Mouse (Mus musculus): ENCODE data around the gene Kank1.

Kank1 gene

GRCm38 (mm10) chr19:25407185-25407886 is 170.6 kb downstream of the Kank1 start:
- DNase-seq: no peak

- DNase-seq: no peak
These were observed 171.1 kb downstream of the Kank1 start for GRCm38 (mm10) chr19:25407887-25408236.

GRCm38 (mm10) chr19:25409239-25409638 is 172.5 kb downstream of the Kank1 start:
- DNase-seq: no peak

- no peak for DNase-seq
These were observed 174.6 kb downstream of the Kank1 start for GRCm38 (mm10) chr19:25411353-25411752.

GRCm38 (mm10) chr19:25415448-25415847 is 178.7 kb downstream of the Kank1 start:
- no peak for DNase-seq

- DNase-seq: no peak
These were observed 180.9 kb downstream of the Kank1 start for GRCm38 (mm10) chr19:25417671-25418070.

- DNase-seq: no peak
These were observed 183.2 kb downstream of the Kank1 start for GRCm38 (mm10) chr19:25419983-25420382.

GRCm38 (mm10) chr19:25422096-25422495 is 185.3 kb downstream of the Kank1 start:
- DNase-seq: no peak

- DNase-seq: no peak
These were observed 186.6 kb downstream of the Kank1 start for GRCm38 (mm10) chr19:25423371-25423770.

GRCm38 (mm10) chr19:25426431-25426830 is 189.7 kb downstream of the Kank1 start:
- DNase-seq: no peak

- no peak for DNase-seq
These were observed 191.1 kb downstream of the Kank1 start for GRCm38 (mm10) chr19:25427886-25428285.

- no peak for DNase-seq
These were observed 191.7 kb downstream of the Kank1 start for GRCm38 (mm10) chr19:25428338-25428962.

GRCm38 (mm10) chr19:25431431-25431830 is 194.7 kb downstream of the Kank1 start:
- no peak for DNase-seq

GRCm38 (mm10) chr19:25431909-25432308 is 195.1 kb downstream of the Kank1 start:
- no peak for DNase-seq

- DNase-seq: no peak
These were observed 196.5 kb downstream of the Kank1 start for GRCm38 (mm10) chr19:25433169-25433690.

GRCm38 (mm10) chr19:25434345-25434744 is 197.6 kb downstream of the Kank1 start:
- no peak for DNase-seq

- DNase-seq: no peak
These were observed 198.0 kb downstream of the Kank1 start for GRCm38 (mm10) chr19:25434795-25435194.

- no peak for DNase-seq
These were observed 198.6 kb downstream of the Kank1 start for GRCm38 (mm10) chr19:25435412-25435811.

GRCm38 (mm10) chr19:25436175-25436574 is 199.4 kb downstream of the Kank1 start:
- DNase-seq: no peak

GRCm38 (mm10) chr19:25436789-25437650 is 200.2 kb downstream of the Kank1 start:
- DNase-seq: no peak

GRCm38 (mm10) chr19:25438246-25438645 is 201.5 kb downstream of the Kank1 start:
- DNase-seq: no peak

GRCm38 (mm10) chr19:25439807-25440206 is 203.0 kb downstream of the Kank1 start:
- DNase-seq: no peak

GRCm38 (mm10) chr19:25440736-25441135 is 204.0 kb downstream of the Kank1 start:
- no peak for DNase-seq

- no peak for DNase-seq
These were observed 208.3 kb downstream of the Kank1 start for GRCm38 (mm10) chr19:25445054-25445453.
